Mouse (Mus musculus) liver (tissue): ENCODE measurements at regions not wholly inside any gene's neighbourhood (a gene's known extent, or its start where the extent isn't known, plus 50 kb on each side); places are given as distances from the start of the nearest gene placed in this dataset.

Experiments used
- DNase-seq: peaks from one replicate; pipeline ENCODE4 v3.0.0-alpha.2; 2020; ENCODE audit warnings: mixed read lengths

GRCm38 (mm10) chr2:63920997-63921396 is 176.8 kb downstream of the Fign start:
- DNase-seq = no peak

- DNase-seq = no peak
These were observed 177.8 kb downstream of the Fign start for GRCm38 (mm10) chr2:63920019-63920418.

- no peak for DNase-seq
These were observed 197.2 kb downstream of the Fign start for GRCm38 (mm10) chr2:63900644-63901043.

GRCm38 (mm10) chr2:63878477-63878876 is 219.4 kb downstream of the Fign start:
- DNase-seq = no peak

GRCm38 (mm10) chr2:63877387-63877786 is 220.5 kb downstream of the Fign start:
- no peak for DNase-seq

GRCm38 (mm10) chr2:63876375-63876774 is 221.5 kb downstream of the Fign start:
- peak; percentile 10 for DNase-seq

- no peak for DNase-seq
These were observed 222.7 kb downstream of the Fign start for GRCm38 (mm10) chr2:63875101-63875500.

- DNase-seq = no peak
These were observed 231.3 kb downstream of the Fign start for GRCm38 (mm10) chr2:63866524-63866923.

- no peak for DNase-seq
These were observed 236.0 kb downstream of the Fign start for GRCm38 (mm10) chr2:63861821-63862220.

- peak; percentile 6 for DNase-seq
These were observed 241.3 kb downstream of the Fign start for GRCm38 (mm10) chr2:63856462-63857054.

GRCm38 (mm10) chr2:63855476-63855875 is 242.4 kb downstream of the Fign start:
- DNase-seq = no peak

GRCm38 (mm10) chr2:63854198-63854875 is 243.5 kb downstream of the Fign start:
- no peak for DNase-seq

GRCm38 (mm10) chr2:63853226-63853625 is 244.6 kb downstream of the Fign start:
- DNase-seq = no peak

GRCm38 (mm10) chr2:63852287-63852686 is 245.6 kb downstream of the Fign start:
- DNase-seq = no peak

- no peak for DNase-seq
These were observed 247.8 kb downstream of the Fign start for GRCm38 (mm10) chr2:63850033-63850432.

GRCm38 (mm10) chr2:63849486-63849885 is 248.4 kb downstream of the Fign start:
- no peak for DNase-seq

- no peak for DNase-seq
These were observed 265.7 kb downstream of the Fign start for GRCm38 (mm10) chr2:63832041-63832714.

GRCm38 (mm10) chr2:63830431-63830830 is 267.4 kb downstream of the Fign start:
- no peak for DNase-seq

GRCm38 (mm10) chr2:63828633-63829032 is 269.2 kb downstream of the Fign start:
- DNase-seq = no peak

GRCm38 (mm10) chr2:63819440-63819839 is 278.4 kb downstream of the Fign start:
- DNase-seq = no peak
